Mouse (Mus musculus): ENCODE data around the gene Abcg5.

The Abcg5 gene

GRCm38 (mm10) chr17:84685286-84685685 lies 2.5 kb upstream of the Abcg5 start:
- no peak for DNase-seq (ENCODE audit: low spot score)

- no peak for DNase-seq (ENCODE audit: low spot score)
Observed at GRCm38 (mm10) chr17:84684284-84684683, 1.5 kb upstream of the Abcg5 start.

- no peak for DNase-seq (ENCODE audit: low spot score)
Observed at GRCm38 (mm10) chr17:84681670-84682069, 1.1 kb downstream of the Abcg5 start.

- DNase-seq (ENCODE audit: low spot score): no peak
Observed at GRCm38 (mm10) chr17:84677595-84677994, 5.2 kb downstream of the Abcg5 start.

DNA sequence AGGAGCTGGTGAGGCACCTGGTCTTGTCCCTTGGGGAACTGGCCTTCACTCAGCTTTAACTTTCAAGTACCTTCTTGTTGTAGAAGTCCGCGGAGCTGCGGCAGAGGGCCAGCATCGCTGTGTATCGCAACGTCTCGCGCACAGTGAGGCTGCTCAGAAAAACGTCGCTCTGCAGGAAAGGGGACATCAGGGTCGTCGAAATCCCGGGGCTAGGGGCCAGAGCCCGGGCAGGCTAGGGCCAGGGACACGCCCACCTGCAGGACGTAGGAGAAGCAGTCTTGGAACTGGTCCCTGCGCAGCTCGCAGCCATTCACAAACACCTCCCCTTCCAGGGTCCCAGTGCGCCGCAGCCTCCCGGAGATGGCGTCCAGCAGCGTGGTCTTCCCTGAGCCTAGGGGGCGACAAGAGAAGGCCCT lies 6.9 kb downstream of the Abcg5 start, which contains the start of gene Abcg8:
Gene Abcg8 (plus strand): TSS at position 352 of the 416 bp plus-strand sequence.
- DNase-seq (ENCODE audit: low spot score): no peak

- no peak for DNase-seq (ENCODE audit: low spot score)
Observed at GRCm38 (mm10) chr17:84675204-84675603, 7.6 kb downstream of the Abcg5 start.

- DNase-seq (ENCODE audit: low spot score): no peak
Observed at GRCm38 (mm10) chr17:84674048-84674447, 8.8 kb downstream of the Abcg5 start.

DNA sequence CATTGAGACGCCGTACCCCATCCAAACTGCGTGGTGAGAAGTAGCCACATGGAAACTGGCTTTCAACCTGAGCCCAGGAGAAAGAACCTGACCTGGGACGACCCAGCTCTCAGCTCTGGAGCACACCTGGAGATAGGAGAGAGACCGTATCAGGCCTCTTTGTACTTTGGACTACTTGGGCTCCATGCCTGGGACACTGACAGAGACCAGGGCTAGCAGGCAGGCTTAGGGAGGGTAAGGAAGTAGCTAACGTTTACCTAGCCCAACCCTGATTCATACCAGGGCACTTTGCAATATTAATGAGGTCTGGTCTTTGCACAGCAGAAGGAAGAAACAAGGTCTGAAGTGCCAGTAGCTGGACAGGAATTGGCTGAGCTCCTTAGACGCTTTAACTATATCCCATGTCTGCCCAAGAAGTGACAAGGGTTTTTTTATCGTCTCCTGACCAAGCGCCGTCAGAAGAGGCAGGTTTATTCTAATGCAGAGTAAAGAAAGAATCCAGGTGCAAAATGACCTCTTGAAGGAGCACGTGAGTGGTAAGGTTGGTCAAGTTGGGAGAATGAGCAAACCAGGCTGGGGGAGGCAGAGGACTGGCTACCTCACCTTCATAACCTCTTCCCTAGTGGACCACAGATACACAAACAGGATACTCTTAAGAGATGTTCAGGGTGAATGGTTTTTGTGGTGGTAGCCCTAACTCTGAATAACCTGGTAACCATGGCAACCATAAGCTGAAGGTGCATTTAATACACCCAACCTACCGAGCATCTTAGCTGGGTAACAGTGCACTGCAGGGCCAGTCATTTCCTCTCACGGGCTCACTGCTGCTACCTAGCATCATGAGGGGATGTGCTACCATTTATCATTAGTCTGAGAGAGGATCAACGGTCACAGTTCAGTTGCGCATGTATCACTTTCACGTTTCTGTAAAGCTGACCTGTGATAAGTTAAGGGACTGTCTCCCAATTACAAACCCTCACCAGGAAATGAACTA lies 10.1 kb downstream of the Abcg5 start:
- DNase-seq (ENCODE audit: low spot score): no peak

GRCm38 (mm10) chr17:84667848-84668247 lies 15.0 kb downstream of the Abcg5 start:
- DNase-seq (ENCODE audit: low spot score): no peak

GRCm38 (mm10) chr17:84665691-84666090 lies 17.1 kb downstream of the Abcg5 start:
- no peak for DNase-seq (ENCODE audit: low spot score)

GRCm38 (mm10) chr17:84665053-84665452 lies 17.8 kb downstream of the Abcg5 start:
- DNase-seq (ENCODE audit: low spot score): no peak

GRCm38 (mm10) chr17:84658951-84659350 lies 23.9 kb downstream of the Abcg5 start:
- DNase-seq (ENCODE audit: low spot score): no peak

- no peak for DNase-seq (ENCODE audit: low spot score)
Observed at GRCm38 (mm10) chr17:84658195-84658594, 24.6 kb downstream of the Abcg5 start.

- DNase-seq (ENCODE audit: low spot score): no peak
Observed at GRCm38 (mm10) chr17:84657782-84658181, 25.0 kb downstream of the Abcg5 start.

- no peak for DNase-seq (ENCODE audit: low spot score)
Observed at GRCm38 (mm10) chr17:84657422-84657732, 25.4 kb downstream of the Abcg5 start.

DNA sequence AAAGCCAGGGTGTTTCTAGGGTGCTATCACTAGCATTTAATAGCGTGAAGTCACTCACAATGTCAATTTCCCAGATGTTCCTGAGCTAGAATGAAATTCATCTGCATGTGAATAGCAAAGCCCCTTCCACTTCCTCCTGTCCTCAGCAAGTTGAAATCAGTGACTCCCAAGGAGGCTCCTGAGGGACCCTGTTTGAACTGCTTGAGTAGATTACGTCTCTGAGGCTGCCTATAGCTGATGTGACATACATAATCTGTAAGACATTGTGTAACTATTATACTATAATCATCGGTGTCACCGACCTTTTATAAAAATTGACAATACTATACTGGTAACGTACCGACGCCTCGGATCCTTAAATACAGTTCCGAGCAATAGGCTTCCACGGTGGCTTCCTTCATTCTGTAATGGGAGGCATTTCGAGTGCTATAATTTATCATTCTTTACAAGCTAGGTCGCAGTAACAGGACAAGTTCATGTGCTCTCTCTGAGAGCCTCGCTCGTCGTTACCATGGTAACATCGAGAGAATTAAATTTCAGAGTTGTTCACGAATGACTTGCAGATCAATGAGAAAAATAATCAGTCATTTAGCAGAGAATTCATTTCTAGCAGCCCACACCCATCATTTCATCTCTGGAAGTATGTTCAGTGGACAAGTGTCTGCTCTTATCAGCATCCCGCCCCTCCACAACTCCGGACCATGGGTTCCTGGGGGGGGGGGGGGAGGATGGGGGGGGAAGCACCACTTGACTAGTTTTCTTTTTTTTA lies 26.0 kb downstream of the Abcg5 start:
- no peak for DNase-seq (ENCODE audit: low spot score)

- no peak for DNase-seq (ENCODE audit: low spot score)
Observed at GRCm38 (mm10) chr17:84656205-84656604, 26.6 kb downstream of the Abcg5 start.

DNA sequence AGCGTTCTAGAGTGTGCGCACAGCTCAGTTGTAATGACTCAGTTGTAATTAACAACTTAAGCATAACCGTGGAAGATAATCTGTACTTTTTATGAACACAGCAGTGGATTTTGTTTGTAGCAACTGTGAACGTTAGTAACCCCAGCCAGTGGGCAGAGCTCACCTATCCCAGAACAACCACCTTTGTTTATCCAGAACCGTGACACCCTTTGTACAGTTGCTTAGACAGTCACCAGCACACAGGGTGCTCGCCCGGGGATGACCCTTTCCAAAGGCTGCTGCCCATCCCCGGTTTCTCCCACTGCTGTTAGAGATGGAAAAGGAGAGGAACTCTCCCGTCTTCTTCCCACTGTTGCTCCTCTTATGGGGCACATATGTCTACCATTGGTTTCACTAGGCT lies 29.3 kb downstream of the Abcg5 start:
- no peak for DNase-seq (ENCODE audit: low spot score)

DNA sequence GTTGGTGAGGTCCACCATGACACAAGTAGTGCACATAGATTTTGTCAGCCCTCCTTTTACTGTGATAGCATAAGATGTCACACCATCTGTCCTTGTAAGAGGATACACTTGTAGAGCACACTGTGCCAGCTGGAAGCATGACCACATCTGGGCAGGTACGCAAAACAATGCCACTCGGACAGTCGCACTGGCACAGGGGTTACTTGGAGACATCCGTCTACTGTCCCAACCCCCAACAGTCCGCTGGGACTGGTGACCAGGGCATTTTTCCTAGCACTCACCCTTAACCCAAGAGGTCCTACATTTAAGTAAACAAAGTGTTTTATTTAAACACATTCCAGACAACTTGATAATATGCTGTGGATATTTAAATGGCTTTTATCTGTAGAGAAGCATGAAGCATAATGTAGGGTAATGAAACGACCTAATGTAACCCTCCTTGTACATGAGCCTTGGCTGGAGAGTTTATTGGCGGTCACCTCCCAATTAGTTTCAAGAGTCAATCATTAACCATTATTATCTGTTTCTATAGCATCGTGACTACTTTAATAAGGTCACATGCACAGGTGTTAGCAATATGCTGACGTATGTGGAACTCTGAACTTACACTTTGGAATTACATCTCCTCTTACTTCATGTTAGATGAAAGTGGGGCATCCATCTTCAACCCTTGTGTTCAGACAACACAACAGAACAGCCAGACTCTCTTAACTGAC lies 32.4 kb downstream of the Abcg5 start:
- DNase-seq (ENCODE audit: low spot score): no peak

DNA sequence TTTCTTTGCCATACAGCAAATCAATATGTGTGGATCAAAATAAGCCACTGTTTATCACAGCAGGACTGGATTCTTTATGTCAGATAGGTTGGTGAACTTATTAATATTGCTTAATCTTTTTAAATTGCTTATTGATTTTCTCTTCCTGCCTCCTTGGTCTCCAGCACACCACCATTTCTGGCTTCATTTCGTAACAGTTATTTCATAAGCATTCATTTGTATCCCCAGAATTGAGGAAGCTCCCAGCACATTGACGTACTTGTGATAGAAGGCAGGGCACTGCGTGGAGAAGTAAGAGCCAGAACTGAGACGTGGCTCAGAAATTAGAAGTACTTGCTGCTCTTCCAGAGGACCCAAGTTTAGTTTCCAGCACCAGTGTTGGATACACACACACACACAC lies 35.2 kb downstream of the Abcg5 start:
- DNase-seq (ENCODE audit: low spot score): no peak

- no peak for DNase-seq (ENCODE audit: low spot score)
Observed at GRCm38 (mm10) chr17:84646477-84646876, 36.3 kb downstream of the Abcg5 start.

DNA sequence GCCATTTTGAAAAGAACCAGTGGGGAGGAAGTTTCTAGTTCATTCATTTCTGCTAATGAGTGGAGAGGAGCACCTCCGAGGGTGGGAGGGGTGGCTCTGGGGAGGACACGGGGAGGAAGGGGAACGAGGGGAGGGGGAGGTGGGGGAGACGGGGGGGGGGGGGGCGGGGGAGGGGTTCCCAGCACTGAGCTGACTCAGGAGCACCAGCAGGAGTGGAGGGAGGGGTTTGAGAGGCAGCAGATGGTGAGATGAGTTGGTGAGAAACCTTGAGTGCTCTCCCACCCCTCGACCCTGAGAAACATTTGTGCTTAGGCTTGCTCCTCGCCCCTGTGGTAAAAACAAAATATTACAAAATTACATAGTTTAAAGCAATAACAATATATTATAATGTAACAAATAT lies 36.9 kb downstream of the Abcg5 start:
- DNase-seq (ENCODE audit: low spot score): no peak
